Mouse (Mus musculus) forebrain, embryonic 11.5 days (tissue): ENCODE results near the gene C2cd5. TPM values are rescaled to one million over a fixed set of nuclear protein-coding genes. Genes with fewer than 3 reads are reported as not detected.

Experiments used
- ATAC-seq: fragments of 200-750 bp; cut with Nextera tagmentation; replicated peaks from 2 replicates; pipeline ENCODE4 v1.8.0; 2017; ENCODE audit warnings: moderate TSS enrichment; ENCODE audit not compliant: low FRiP score
- DNase-seq: peaks from one replicate; pipeline ENCODE4 v3.0.0-alpha.2; 2017; ENCODE audit warnings: low spot score
- H3K27ac ChIP-seq: fragments of 300-500 bp; sonication (generic); 2 replicates; pipeline ENCODE4 v1.5.1; 2014; ENCODE audit warnings: low read depth, low read length
- H3K27me3 ChIP-seq: fragments of 300-500 bp; sonication (generic); 2 replicates; pipeline ENCODE4 v1.6.1; 2014; ENCODE audit warnings: mild to moderate bottlenecking, low read length, mixed read lengths; ENCODE audit not compliant: control insufficient read depth, insufficient read depth
- H3K36me3 ChIP-seq: fragments of 300-500 bp; sonication (generic); 2 replicates; pipeline ENCODE4 v1.6.1; 2014; ENCODE audit warnings: mild to moderate bottlenecking, low read length, moderate library complexity, mixed read lengths; ENCODE audit not compliant: control insufficient read depth, insufficient read depth
- H3K4me1 ChIP-seq: fragments of 300-500 bp; sonication (generic); replicated peaks from 2 replicates; pipeline ENCODE4 v1.6.1; 2014; ENCODE audit warnings: low read length, mixed read lengths; ENCODE audit not compliant: control insufficient read depth, insufficient read depth
- H3K4me2 ChIP-seq: fragments of 300-500 bp; sonication (generic); 2 replicates; pipeline ENCODE4 v1.6.1; 2014; ENCODE audit warnings: low read depth, mild to moderate bottlenecking, low read length, moderate library complexity, mixed read lengths; ENCODE audit not compliant: severe bottlenecking
- H3K4me3 ChIP-seq: fragments of 300-500 bp; sonication (generic); 2 replicates; pipeline ENCODE4 v1.5.1; 2014; ENCODE audit warnings: low read depth, low read length
- H3K9ac ChIP-seq: fragments of 300-500 bp; sonication (generic); 2 replicates; pipeline ENCODE4 v1.6.1; 2014; ENCODE audit warnings: low read length
- H3K9me3 ChIP-seq: fragments of 300-500 bp; sonication (generic); 2 replicates; pipeline ENCODE4 v1.6.1; 2016; ENCODE audit warnings: low read length, mixed read lengths; ENCODE audit not compliant: control insufficient read depth
- WGBS: fragments of 180-500 bp; shearing (Covaris S2); extraction: QIAGEN DNeasy Blood & Tissue Kit; methylation state at CpG from one replicate; pipeline ENCODE4 v1.1.7; 2014; 5-methylcytosine and 5-hydroxymethylcytosine counted together
- polyA plus RNA-seq: library from polyadenylated mRNA; unstranded; fragments of >200 nt; fragmentation: Nextera tagmentation; extraction: Ambion mirVana; gene quantifications from 2 replicates; pipeline ENCODE4 v1.2.1, GENCODE M21; 2014

Gene C2cd5
- polyA plus RNA-seq, 1 experiment from 2014 or later: 37.5 TPM

GRCm38 (mm10) chr6:143095126-143095525 is 4.8 kb downstream of the C2cd5 start:
- no peak for ATAC-seq
- no peak overlapping the region for H3K9ac ChIP-seq
- 0 out of 2 replicates have a peak, but pooled peaks cover 2% of the 10 kb centered on the region for H3K27me3 ChIP-seq
- no peak overlapping the region for H3K4me2 ChIP-seq
- DNase-seq: no peak
- H3K4me3 ChIP-seq: no peak overlapping the region
- WGBS: 40% methylated on average over 11 of the region's 11 CpGs
- no peak overlapping the region for H3K27ac ChIP-seq
- no peaks in the 10 kb centered on the region for H3K4me1 ChIP-seq
- peaks cover 3% of the 10 kb centered on the region; the same call in 1 of the 2 replicates for H3K36me3 ChIP-seq
- H3K9me3 ChIP-seq: no peaks in the 10 kb centered on the region

- Histone ChIP-seq H3K27me3 (0 out of 2 replicates have a peak, but pooled peaks cover under 1% of the 10 kb centered on the region), H3K36me3 (peaks cover 6% of the 10 kb centered on the region; the same call in 1 of the 2 replicates), H3K27ac (no peak overlapping the region), H3K4me1 (no peaks in the 10 kb centered on the region), H3K4me2 (no peak overlapping the region), H3K9ac (no peak overlapping the region), H3K4me3 (no peak overlapping the region), H3K9me3 (no peaks in the 10 kb centered on the region)
- no peak for DNase-seq
- WGBS: 92% methylated on average over 4 of the region's 4 CpGs
- ATAC-seq: no peak
Measured at GRCm38 (mm10) chr6:143092856-143093255, 7.1 kb downstream of the C2cd5 start.

GRCm38 (mm10) chr6:143091076-143091475 is 8.9 kb downstream of the C2cd5 start:
- Histone ChIP-seq H3K9ac (no peak overlapping the region), H3K4me1 (no peaks in the 10 kb centered on the region), H3K36me3 (peaks cover 6% of the 10 kb centered on the region; the same call in 1 of the 2 replicates), H3K4me2 (no peak overlapping the region), H3K4me3 (no peak overlapping the region), H3K27me3 (no peaks in the 10 kb centered on the region), H3K9me3 (no peaks in the 10 kb centered on the region), H3K27ac (no peak overlapping the region)
- WGBS: 98% methylated on average over 6 of the region's 6 CpGs
- DNase-seq (no peak), ATAC-seq (no peak)

- Histone ChIP-seq H3K4me2 (no peak overlapping the region), H3K4me3 (no peak overlapping the region), H3K27ac (no peak overlapping the region), H3K27me3 (no peaks in the 10 kb centered on the region), H3K9me3 (no peaks in the 10 kb centered on the region), H3K9ac (no peak overlapping the region), H3K4me1 (no peaks in the 10 kb centered on the region), H3K36me3 (peaks cover 9% of the 10 kb centered on the region; the same call in 1 of the 2 replicates)
- DNase-seq (no peak), ATAC-seq (no peak)
- 91% methylated on average over 4 of the region's 4 CpGs for WGBS
Measured at GRCm38 (mm10) chr6:143087332-143087731, 12.6 kb downstream of the C2cd5 start.

DNA sequence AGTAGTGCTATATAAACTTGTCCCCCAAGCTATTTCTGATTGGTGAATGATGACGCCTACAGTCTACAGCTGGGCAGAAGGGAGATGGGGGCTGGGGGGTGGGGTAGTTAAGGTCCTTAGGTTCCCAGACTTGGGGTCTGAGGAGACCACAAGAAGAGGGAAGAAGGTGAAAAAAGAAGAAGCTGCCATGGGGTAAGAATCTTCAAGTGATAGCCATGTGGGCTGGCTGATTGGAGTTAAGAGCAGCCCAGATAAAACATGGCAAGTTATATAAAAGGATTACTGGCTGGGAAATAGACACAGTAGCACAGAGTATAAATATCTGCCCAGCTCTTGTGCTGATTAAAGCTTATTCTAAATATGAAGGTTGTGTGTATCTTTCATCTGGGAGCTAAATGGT is 14.0 kb downstream of the C2cd5 start:
- 93% methylated on average over 1 of the region's 1 CpGs for WGBS
- H3K4me3 ChIP-seq: no peak overlapping the region
- H3K27ac ChIP-seq: no peak overlapping the region
- H3K4me2 ChIP-seq: no peak overlapping the region
- H3K4me1 ChIP-seq: no peaks in the 10 kb centered on the region
- DNase-seq (no peak), ATAC-seq (no peak)
- no peaks in the 10 kb centered on the region for H3K9me3 ChIP-seq
- no peak overlapping the region for H3K9ac ChIP-seq
- H3K36me3 ChIP-seq: peaks cover 9% of the 10 kb centered on the region; the same call in 1 of the 2 replicates
- no peaks in the 10 kb centered on the region for H3K27me3 ChIP-seq

- no peak for DNase-seq
- H3K4me3 ChIP-seq: no peak overlapping the region
- peaks cover 2% of the 10 kb centered on the region; the same call in 1 of the 2 replicates for H3K36me3 ChIP-seq
- no peaks in the 10 kb centered on the region for H3K4me1 ChIP-seq
- no peak overlapping the region for H3K27ac ChIP-seq
- no peak for ATAC-seq
- no peak overlapping the region for H3K9ac ChIP-seq
- no peaks in the 10 kb centered on the region for H3K27me3 ChIP-seq
- 97% methylated on average over 2 of the region's 2 CpGs for WGBS
- H3K4me2 ChIP-seq: no peak overlapping the region
- no peaks in the 10 kb centered on the region for H3K9me3 ChIP-seq
Measured at GRCm38 (mm10) chr6:143084314-143085025, 15.5 kb downstream of the C2cd5 start.

DNA sequence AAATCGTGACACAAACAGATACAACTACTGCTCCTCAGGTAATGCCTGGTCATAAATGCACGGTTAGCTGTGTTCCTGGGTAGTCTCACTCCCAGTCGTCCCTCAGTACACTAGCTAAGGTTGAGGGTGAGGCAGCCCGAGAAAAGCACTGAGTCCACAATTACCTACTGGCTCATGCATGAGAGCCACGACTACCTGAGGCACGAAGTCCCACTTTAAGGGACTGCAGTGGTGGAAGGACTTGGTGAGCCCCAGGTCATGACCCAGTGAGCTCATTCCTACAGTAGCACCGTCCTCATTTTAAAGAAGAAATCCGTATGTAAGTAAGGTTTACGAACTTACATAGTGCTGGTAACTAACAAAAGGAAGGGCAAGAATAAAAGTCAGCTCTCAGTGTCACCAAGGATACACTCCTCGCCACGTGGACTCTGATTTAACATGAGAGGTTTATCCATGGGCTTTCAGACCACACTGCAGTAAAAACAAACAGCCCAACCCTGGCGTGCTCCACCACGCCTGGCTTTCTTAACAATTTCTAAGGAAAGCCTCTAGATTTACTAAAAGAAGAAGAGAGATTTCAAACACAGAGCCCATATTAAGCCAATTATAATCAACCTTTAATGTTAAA is 18.3 kb downstream of the C2cd5 start:
- H3K36me3 ChIP-seq: peaks cover 6% of the 10 kb centered on the region; the same call in 1 of the 2 replicates
- DNase-seq (no peak), ATAC-seq (no peak)
- H3K4me1 ChIP-seq: no peaks in the 10 kb centered on the region
- H3K4me2 ChIP-seq: no peak overlapping the region
- no peak overlapping the region for H3K27ac ChIP-seq
- H3K4me3 ChIP-seq: no peak overlapping the region
- WGBS: 89% methylated on average over 13 of the region's 13 CpGs
- H3K9me3 ChIP-seq: no peaks in the 10 kb centered on the region
- H3K9ac ChIP-seq: no peak overlapping the region
- no peaks in the 10 kb centered on the region for H3K27me3 ChIP-seq

GRCm38 (mm10) chr6:143080774-143081173 is 19.2 kb downstream of the C2cd5 start:
- Histone ChIP-seq H3K9me3 (no peaks in the 10 kb centered on the region), H3K9ac (no peak overlapping the region), H3K4me3 (no peak overlapping the region), H3K4me2 (no peak overlapping the region), H3K4me1 (no peaks in the 10 kb centered on the region), H3K36me3 (peaks cover 6% of the 10 kb centered on the region; the same call in 1 of the 2 replicates), H3K27me3 (no peaks in the 10 kb centered on the region), H3K27ac (no peak overlapping the region)
- 93% methylated on average over 7 of the region's 7 CpGs for WGBS
- DNase-seq (no peak), ATAC-seq (no peak)
